Mouse (Mus musculus): ENCODE results near the gene Actr3b.

DNA sequence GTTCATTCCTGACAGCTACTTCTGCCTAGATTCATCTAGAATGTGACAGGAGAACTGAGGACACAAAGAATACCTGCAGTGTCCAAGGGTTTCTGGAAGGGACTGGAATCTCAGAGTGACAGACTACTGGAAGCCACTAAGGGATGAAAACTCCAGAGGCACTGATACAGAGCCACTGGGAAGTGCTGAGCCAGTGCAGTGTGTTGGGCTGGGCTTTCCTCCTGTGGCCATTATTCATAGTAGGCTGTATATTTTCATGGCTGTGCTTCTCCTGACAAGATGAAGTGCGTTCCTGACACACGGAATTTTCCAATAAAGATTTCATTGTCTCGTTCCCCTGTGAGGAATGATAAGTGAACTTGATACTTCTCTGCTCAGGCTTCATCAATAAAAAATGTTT lies 126.9 kb downstream of the Actr3b start:
- no peak for TF ChIP-seq POLR2A (IDR thresholded peaks at IDR 0.05; ENCODE audit: low read depth, low read length)
- TF ChIP-seq CTCF (conservative IDR thresholded peaks at IDR 0.05; ENCODE audit: insufficient read depth, insufficient read length, low read depth, low read length) = no peak

Measured in kidney, adult 2 months (tissue).